Mouse (Mus musculus) intestine, embryonic 16.5 days (tissue): ENCODE measurements around the gene Gm21976. TPM values are rescaled to one million over a fixed set of nuclear protein-coding genes. Genes with fewer than 3 reads are reported as not detected.
A peak's percentile ranks its signal among the peaks of the same experiment; 100 is the strongest.

Experiments
- ATAC-seq: fragments of 200-750 bp; cut with Nextera tagmentation; 2 replicates; pipeline ENCODE4 v1.8.0; 2017; ENCODE audit warnings: moderate TSS enrichment, moderate library complexity
- H3K27ac ChIP-seq: fragments of 300-500 bp; sonication (generic); 2 replicates; pipeline ENCODE4 v1.5.1; 2014; ENCODE audit warnings: mild to moderate bottlenecking, low read length
- H3K27me3 ChIP-seq: fragments of 300-500 bp; sonication (generic); replicated peaks from 2 replicates; pipeline ENCODE4 v1.6.1; 2014; ENCODE audit warnings: low read length, control low read depth, mixed read lengths; ENCODE audit not compliant: control insufficient read depth, insufficient read depth
- H3K36me3 ChIP-seq: fragments of 300-500 bp; sonication (generic); 2 replicates; pipeline ENCODE4 v1.6.1; 2014; ENCODE audit warnings: low read length, control low read depth; ENCODE audit not compliant: control insufficient read depth, insufficient read depth
- H3K4me1 ChIP-seq: fragments of 300-500 bp; sonication (generic); 2 replicates; pipeline ENCODE4 v1.6.1; 2014; ENCODE audit warnings: low read length, control low read depth, mixed read lengths; ENCODE audit not compliant: control insufficient read depth, insufficient read depth
- H3K4me2 ChIP-seq: fragments of 300-500 bp; sonication (generic); 2 replicates; pipeline ENCODE4 v1.6.1; 2014; ENCODE audit warnings: low read depth, low read length, control low read depth
- H3K4me3 ChIP-seq: fragments of 300-500 bp; sonication (generic); 2 replicates; pipeline ENCODE4 v1.5.1; 2014; ENCODE audit warnings: mild to moderate bottlenecking, low read length
- H3K9ac ChIP-seq: fragments of 300-500 bp; sonication (generic); 2 replicates; pipeline ENCODE4 v1.6.1; 2014; ENCODE audit warnings: low read depth, low read length
- H3K9me3 ChIP-seq: fragments of 300-500 bp; sonication (generic); 2 replicates; pipeline ENCODE4 v1.6.1; 2016; ENCODE audit warnings: low read length, control low read depth; ENCODE audit not compliant: control insufficient read depth
- WGBS: fragments of 180-500 bp; shearing (Covaris S2); extraction: QIAGEN DNeasy Blood & Tissue Kit; methylation state at CpG from one replicate; pipeline ENCODE4 v1.1.7; 2014; 5-methylcytosine and 5-hydroxymethylcytosine counted together
- polyA plus RNA-seq: library from polyadenylated mRNA; unstranded; fragments of >200 nt; fragmentation: Nextera tagmentation; extraction: Ambion mirVana; gene quantifications from 2 replicates; pipeline ENCODE4 v1.2.1, GENCODE M21; 2015

The Gm21976 gene
- polyA plus RNA-seq, 1 experiment from 2014 or later = not detected

GRCm38 (mm10) chr13:98262636-98263457 lies 16.8 kb upstream of the Gm21976 start, which contains the start of the genes Utp15 and Ankra2:
TSS of gene Utp15 (minus strand) at chr13:98263041.
TSS of gene Ankra2 (plus strand) at chr13:98263074.
- peak within 1 kb of the TSS; percentile 97 for H3K27ac ChIP-seq
- peak within 1 kb of the TSS; percentile 88 for H3K4me2 ChIP-seq
- whole genome bisulfite sequencing = under 1% methylated on average over 71 of the region's 71 CpGs
- H3K9me3 ChIP-seq = no peaks in the 10 kb centered on the region
- H3K36me3 ChIP-seq = 0 out of 2 replicates have a peak, but pooled peaks cover 8% of the 10 kb centered on the region
- H3K4me1 ChIP-seq = peaks cover 17% of the 10 kb centered on the region
- no peaks in the 10 kb centered on the region for H3K27me3 ChIP-seq
- peak within 1 kb of the TSS; percentile 93 for H3K4me3 ChIP-seq
- H3K9ac ChIP-seq = peak within 1 kb of the TSS; percentile 91
- ATAC-seq = peak; percentile 99

- WGBS = under 1% methylated on average over 16 of the region's 16 CpGs
- Histone ChIP-seq H3K27ac (peak overlapping the region; percentile 97), H3K9me3 (no peaks in the 10 kb centered on the region), H3K9ac (peak overlapping the region; percentile 91), H3K36me3 (0 out of 2 replicates have a peak, but pooled peaks cover 8% of the 10 kb centered on the region), H3K4me3 (peak overlapping the region; percentile 93), H3K4me2 (peak overlapping the region; percentile 61), H3K4me1 (peaks cover 17% of the 10 kb centered on the region), H3K27me3 (no peaks in the 10 kb centered on the region)
- ATAC-seq = peak; percentile 54
Observed at GRCm38 (mm10) chr13:98263458-98263987, 16.2 kb upstream of the Gm21976 start.

GRCm38 (mm10) chr13:98264111-98264510 lies 15.6 kb upstream of the Gm21976 start:
- Histone ChIP-seq H3K27me3 (no peaks in the 10 kb centered on the region), H3K4me1 (peaks cover 17% of the 10 kb centered on the region), H3K36me3 (0 out of 2 replicates have a peak, but pooled peaks cover 8% of the 10 kb centered on the region), H3K9ac (peak overlapping the region; percentile 91), H3K4me2 (peak overlapping the region; percentile 61), H3K27ac (no peak overlapping the region), H3K9me3 (no peaks in the 10 kb centered on the region), H3K4me3 (peak overlapping the region; percentile 93)
- WGBS = 34% methylated on average over 5 of the region's 5 CpGs
- ATAC-seq = no peak

- H3K27ac ChIP-seq = no peak overlapping the region
- H3K36me3 ChIP-seq = peaks cover 7% of the 10 kb centered on the region; the same call in 1 of the 2 replicates
- H3K4me3 ChIP-seq = no peak overlapping the region
- H3K9me3 ChIP-seq = no peaks in the 10 kb centered on the region
- H3K9ac ChIP-seq = no peak overlapping the region
- no peak overlapping the region for H3K4me2 ChIP-seq
- 93% methylated on average over 9 of the region's 9 CpGs for WGBS
- no peak for ATAC-seq
- H3K4me1 ChIP-seq = no peaks in the 10 kb centered on the region
- H3K27me3 ChIP-seq = no peaks in the 10 kb centered on the region
Observed at GRCm38 (mm10) chr13:98274023-98274422, 5.7 kb upstream of the Gm21976 start.

GRCm38 (mm10) chr13:98275646-98276045 lies 4.0 kb upstream of the Gm21976 start:
- no peak overlapping the region for H3K27ac ChIP-seq
- H3K4me1 ChIP-seq = no peaks in the 10 kb centered on the region
- 81% methylated on average over 4 of the region's 4 CpGs for WGBS
- H3K27me3 ChIP-seq = no peaks in the 10 kb centered on the region
- no peak overlapping the region for H3K9ac ChIP-seq
- H3K4me2 ChIP-seq = no peak overlapping the region
- ATAC-seq = no peak
- H3K36me3 ChIP-seq = peaks cover 7% of the 10 kb centered on the region; the same call in 1 of the 2 replicates
- no peaks in the 10 kb centered on the region for H3K9me3 ChIP-seq
- no peak overlapping the region for H3K4me3 ChIP-seq

GRCm38 (mm10) chr13:98276253-98276652 lies 3.4 kb upstream of the Gm21976 start:
- no peaks in the 10 kb centered on the region for H3K27me3 ChIP-seq
- peaks cover 7% of the 10 kb centered on the region; the same call in 1 of the 2 replicates for H3K36me3 ChIP-seq
- 92% methylated on average over 7 of the region's 7 CpGs for WGBS
- H3K4me2 ChIP-seq = no peak overlapping the region
- H3K4me1 ChIP-seq = no peaks in the 10 kb centered on the region
- no peak for ATAC-seq
- no peaks in the 10 kb centered on the region for H3K9me3 ChIP-seq
- no peak overlapping the region for H3K9ac ChIP-seq
- no peak overlapping the region for H3K4me3 ChIP-seq
- H3K27ac ChIP-seq = no peak overlapping the region

- no peaks in the 10 kb centered on the region for H3K9me3 ChIP-seq
- H3K4me2 ChIP-seq = no peak overlapping the region
- no peak for ATAC-seq
- H3K27ac ChIP-seq = no peak overlapping the region
- H3K9ac ChIP-seq = no peak overlapping the region
- peaks cover 7% of the 10 kb centered on the region; the same call in 1 of the 2 replicates for H3K36me3 ChIP-seq
- H3K4me3 ChIP-seq = no peak overlapping the region
- no peaks in the 10 kb centered on the region for H3K4me1 ChIP-seq
- 80% methylated on average over 2 of the region's 2 CpGs for WGBS
- no peaks in the 10 kb centered on the region for H3K27me3 ChIP-seq
Observed at GRCm38 (mm10) chr13:98277501-98277900, 2.2 kb upstream of the Gm21976 start.

- Histone ChIP-seq H3K4me1 (no peaks in the 10 kb centered on the region), H3K9ac (no peak overlapping the region), H3K4me3 (no peak overlapping the region), H3K27ac (no peak overlapping the region), H3K36me3 (no peaks in the 10 kb centered on the region), H3K27me3 (no peaks in the 10 kb centered on the region), H3K4me2 (no peak overlapping the region), H3K9me3 (no peaks in the 10 kb centered on the region)
- 78% methylated on average over 12 of the region's 12 CpGs for WGBS
- ATAC-seq = no peak
Observed at GRCm38 (mm10) chr13:98280990-98281650, 1.4 kb downstream of the Gm21976 start.

GRCm38 (mm10) chr13:98290719-98291118 lies 11.0 kb downstream of the Gm21976 start:
- Histone ChIP-seq H3K36me3 (no peaks in the 10 kb centered on the region), H3K4me2 (no peak overlapping the region), H3K4me3 (no peak overlapping the region), H3K4me1 (no peaks in the 10 kb centered on the region), H3K27me3 (no peaks in the 10 kb centered on the region), H3K9ac (no peak overlapping the region), H3K27ac (no peak overlapping the region), H3K9me3 (0 out of 2 replicates have a peak, but pooled peaks cover 4% of the 10 kb centered on the region)
- no peak for ATAC-seq
- 42% methylated on average over 2 of the region's 2 CpGs for WGBS
